8 mouse cellular contexts compared by ENCODE assay signal in genomic region chr6:120580713-120581015, GRCm38 (mm10). TPM values are rescaled to one million over a fixed set of nuclear protein-coding genes. Genes with fewer than 3 reads are reported as not detected.
DNase-seq lines count a peak whose midpoint lies in the region; ATAC-seq lines count a peak whose summit lies in the region.

No protein-coding gene starts in this region.

- no peaks in the 10 kb centered on the region for H3K36me3 ChIP-seq in kidney, embryonic 14.5 days (ENCODE audit: control insufficient read depth, insufficient read depth, low read length)
- H3K36me3 ChIP-seq in heart, embryonic 16.5 days (ENCODE audit: control insufficient read depth, insufficient read depth), result no peaks in the 10 kb centered on the region

- H3K4me1 ChIP-seq in kidney, embryonic 14.5 days (ENCODE audit: control insufficient read depth, insufficient read depth, low read length), result peaks cover 18% of the 10 kb centered on the region; the same call in 1 of the 2 replicates
- H3K4me1 ChIP-seq in heart, embryonic 16.5 days (ENCODE audit: control insufficient read depth, insufficient read depth, low read length), result peaks cover 13% of the 10 kb centered on the region

- no peak overlapping the region for H3K27ac ChIP-seq in kidney, embryonic 14.5 days (ENCODE audit: low read depth, low read length)
- H3K27ac ChIP-seq in heart, embryonic 16.5 days (ENCODE audit: low read length), result no peak overlapping the region

- H3K9ac ChIP-seq in kidney, embryonic 14.5 days (ENCODE audit: low read depth, low read length), result peak overlapping the region; percentile 44
- no peak overlapping the region for H3K9ac ChIP-seq in heart, embryonic 16.5 days (ENCODE audit: low read length)

- no peak for ATAC-seq in kidney, embryonic 14.5 days (ENCODE audit: low FRiP score, low TSS enrichment)
- no peak for ATAC-seq in heart, embryonic 16.5 days (replicated peaks; ENCODE audit: extremely low read depth, insufficient read depth, low FRiP score)

- H3K4me3 ChIP-seq in kidney, embryonic 14.5 days (ENCODE audit: low read length), result peak overlapping the region; percentile 33; the same call in 1 of the 2 replicates
- H3K4me3 ChIP-seq in heart, embryonic 16.5 days (ENCODE audit: low read length), result peak overlapping the region; percentile 57

- no peak for DNase-seq in kidney, postnatal 25 days
- peak; percentile 48 for DNase-seq in cerebellum, adult 9-11 months
- peak; percentile 66 for DNase-seq in mesoderm, embryonic 11.5 days (ENCODE audit: low read depth, low spot score)
- no peak for DNase-seq in MN1 (ENCODE audit: low spot score)
- DNase-seq in frontal cortex, adult 2 months (ENCODE audit: extremely low spot score in 1 of 2, low spot score in 1 of 2), result no peak
- no peak for DNase-seq in kidney, adult 18-20 months

- peak overlapping the region; percentile 67 for H3K4me2 ChIP-seq in kidney, embryonic 14.5 days (replicated peaks; ENCODE audit: low read depth, low read length)
- H3K4me2 ChIP-seq in heart, embryonic 16.5 days (ENCODE audit: low read depth, low read length), result peak overlapping the region; percentile 96

- H3K27me3 ChIP-seq in kidney, embryonic 14.5 days (ENCODE audit: control insufficient read depth, insufficient read depth, low read length), result no peaks in the 10 kb centered on the region
- 0 out of 2 replicates have a peak, but pooled peaks cover 4% of the 10 kb centered on the region for H3K27me3 ChIP-seq in heart, embryonic 16.5 days (ENCODE audit: control insufficient read depth, insufficient read depth, low read length)

- H3K9me3 ChIP-seq in kidney, embryonic 14.5 days (ENCODE audit: control insufficient read depth, low read length), result no peaks in the 10 kb centered on the region
- H3K9me3 ChIP-seq in heart, embryonic 16.5 days (replicated peaks; ENCODE audit: control insufficient read depth, low read length), result no peaks in the 10 kb centered on the region

- WGBS in kidney, embryonic 14.5 days, result 4% methylated on average over 1 of the region's 1 CpGs
- 0% methylated on average over 1 of the region's 1 CpGs for WGBS in heart, embryonic 16.5 days

RNA-seq across cellular contexts. Expression of gene Hdhd5, which starts 49.5 kb away (rescaled TPM):
- 13.7 and 15.2 TPM in 2 replicates for polyA plus RNA-seq in kidney, embryonic 14.5 days (2014; fragmentation: Nextera tagmentation; extraction: Ambion mirVana)
- 14.9 and 17.4 TPM in 2 replicates for polyA plus RNA-seq in heart, embryonic 16.5 days (2015; fragmentation: Nextera tagmentation; extraction: Ambion mirVana)
- 43.0 and 48.3 TPM in 2 replicates for polyA plus RNA-seq in frontal cortex, adult 2 months (2012; rRNA removed)

Comparison
In these comparisons a context has a peak if more than half of its experiments do, and no peak if none do; other contexts are left out.
1. DNase-seq: peak in cerebellum, adult 9-11 months (single experiment) and mesoderm, embryonic 11.5 days (single experiment); none in kidney, postnatal 25 days (0 of 2), MN1 (single experiment), frontal cortex, adult 2 months (0 of 2) and kidney, adult 18-20 months (single experiment).